Mouse (Mus musculus): Measurements from ENCODE around the gene Banf1. TPM values are rescaled to one million over a fixed set of nuclear protein-coding genes. Genes with fewer than 3 reads are reported as not detected.

The Banf1 gene
- polyA plus RNA-seq, 1 experiment from 2014 or later, result 319 TPM

- Histone ChIP-seq H3K36me3 (no peaks in the 10 kb centered on the region), H3K27ac (replicated peaks) (no peak overlapping the region), H3K9me3 (no peaks in the 10 kb centered on the region), H3K4me3 (no peak overlapping the region), H3K27me3 (no peaks in the 10 kb centered on the region), H3K4me2 (no peak overlapping the region), H3K9ac (no peak overlapping the region), H3K4me1 (replicated peaks) (peaks cover 5% of the 10 kb centered on the region)
- WGBS, result 71% methylated on average over 4 of the region's 4 CpGs
- no peak for ATAC-seq (ENCODE audit: low FRiP score, low read depth)
These were observed 28.4 kb upstream of the Banf1 start for GRCm38 (mm10) chr19:5395371-5395770.

GRCm38 (mm10) chr19:5394168-5394567 is 27.2 kb upstream of the Banf1 start:
- Histone ChIP-seq H3K4me2 (no peak overlapping the region), H3K27me3 (no peaks in the 10 kb centered on the region), H3K9me3 (no peaks in the 10 kb centered on the region), H3K36me3 (no peaks in the 10 kb centered on the region), H3K4me1 (replicated peaks) (peaks cover 17% of the 10 kb centered on the region), H3K27ac (replicated peaks) (no peak overlapping the region), H3K4me3 (no peak overlapping the region), H3K9ac (no peak overlapping the region)
- no peak for ATAC-seq (ENCODE audit: low FRiP score, low read depth)
- WGBS, result 56% methylated on average over 10 of the region's 10 CpGs

GRCm38 (mm10) chr19:5392892-5393291 is 25.9 kb upstream of the Banf1 start:
- no peak overlapping the region for H3K27ac ChIP-seq (replicated peaks)
- WGBS, result 57% methylated on average over 4 of the region's 4 CpGs
- H3K27me3 ChIP-seq, result no peaks in the 10 kb centered on the region
- no peak overlapping the region for H3K4me2 ChIP-seq
- no peaks in the 10 kb centered on the region for H3K36me3 ChIP-seq
- H3K9me3 ChIP-seq, result no peaks in the 10 kb centered on the region
- H3K4me1 ChIP-seq (replicated peaks), result peaks cover 18% of the 10 kb centered on the region
- no peak for ATAC-seq (ENCODE audit: low FRiP score, low read depth)
- H3K4me3 ChIP-seq, result no peak overlapping the region
- H3K9ac ChIP-seq, result no peak overlapping the region

DNA sequence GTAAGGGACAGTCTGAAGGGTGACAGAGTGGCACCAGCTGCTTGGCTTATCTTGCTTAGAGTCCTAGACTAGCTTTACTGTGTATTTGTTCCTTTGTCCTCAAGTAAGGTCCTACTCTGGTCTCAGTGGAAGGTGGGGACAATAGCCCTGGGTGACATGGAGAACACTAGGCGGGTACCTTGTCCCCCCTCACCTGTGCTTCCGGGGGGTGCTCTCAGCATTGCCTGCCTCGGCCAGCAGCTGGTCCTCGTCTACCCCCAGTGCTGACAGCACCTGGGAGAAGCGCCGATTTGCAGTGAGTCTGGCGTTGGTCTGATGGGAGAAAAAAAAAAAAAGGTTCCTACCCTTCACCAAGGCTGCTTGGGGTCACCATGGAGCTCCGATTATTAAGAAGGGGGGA is 23.4 kb upstream of the Banf1 start:
- H3K9me3 ChIP-seq, result no peaks in the 10 kb centered on the region
- no peak overlapping the region for H3K27ac ChIP-seq (replicated peaks)
- no peak overlapping the region for H3K9ac ChIP-seq
- H3K4me3 ChIP-seq, result no peak overlapping the region
- 85% methylated on average over 8 of the region's 8 CpGs for WGBS
- no peak for ATAC-seq (ENCODE audit: low FRiP score, low read depth)
- H3K36me3 ChIP-seq, result no peaks in the 10 kb centered on the region
- peak overlapping the region; percentile 89; the same call in 1 of the 2 replicates for H3K4me2 ChIP-seq
- no peaks in the 10 kb centered on the region for H3K27me3 ChIP-seq
- H3K4me1 ChIP-seq (replicated peaks), result peaks cover 35% of the 10 kb centered on the region

GRCm38 (mm10) chr19:5389647-5390046 is 22.7 kb upstream of the Banf1 start:
- 50% methylated on average over 12 of the region's 12 CpGs for WGBS
- peaks cover 5% of the 10 kb centered on the region; the same call in 1 of the 2 replicates for H3K36me3 ChIP-seq
- H3K27ac ChIP-seq (replicated peaks), result no peak overlapping the region
- peak overlapping the region; percentile 89 for H3K4me2 ChIP-seq
- H3K9ac ChIP-seq, result no peak overlapping the region
- no peaks in the 10 kb centered on the region for H3K9me3 ChIP-seq
- H3K27me3 ChIP-seq, result no peaks in the 10 kb centered on the region
- H3K4me3 ChIP-seq, result peak overlapping the region; percentile 91
- ATAC-seq (ENCODE audit: low FRiP score, low read depth), result no peak
- H3K4me1 ChIP-seq (replicated peaks), result peaks cover 35% of the 10 kb centered on the region

DNA sequence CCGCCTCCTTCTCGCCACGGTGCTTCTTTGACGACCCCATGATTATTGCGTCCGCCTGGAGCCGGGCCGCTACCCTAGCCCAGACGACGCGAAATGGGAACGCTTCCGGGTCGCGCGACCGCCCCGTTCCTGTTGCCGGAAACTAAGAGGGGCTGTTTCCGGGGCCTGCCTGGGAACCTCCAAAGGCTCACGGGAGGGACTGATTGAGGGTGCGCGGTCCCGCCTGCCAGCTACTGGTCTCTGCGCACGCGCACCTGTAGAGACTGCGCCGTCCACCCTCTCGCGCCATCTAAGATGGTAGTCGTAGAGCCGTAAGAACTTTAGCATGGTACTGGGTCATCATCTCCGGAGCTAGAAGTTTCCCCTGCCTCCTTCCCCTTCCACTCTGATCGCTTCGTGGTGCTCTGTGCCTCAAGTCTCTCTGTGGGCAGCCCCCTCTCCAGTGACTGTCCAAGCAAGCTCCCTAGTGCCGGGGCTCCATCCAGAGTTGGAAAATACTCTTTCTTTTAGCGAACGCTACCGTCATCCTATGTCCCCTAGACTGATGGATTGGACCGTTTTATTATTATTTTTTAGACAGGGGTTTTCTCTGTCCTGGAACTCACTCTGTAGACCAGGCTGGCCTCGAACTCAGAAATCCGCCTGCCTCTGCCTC is 21.7 kb upstream of the Banf1 start, which contains the start of gene Sart1:
Gene Sart1 (minus strand): TSS at position 116 of the 655 bp plus-strand sequence.
- no peaks in the 10 kb centered on the region for H3K27me3 ChIP-seq
- peak within 1 kb of the TSS; percentile 89 for H3K4me2 ChIP-seq
- ATAC-seq (ENCODE audit: low FRiP score, low read depth), result peak; percentile 97
- peaks cover 14% of the 10 kb centered on the region for H3K36me3 ChIP-seq
- H3K9me3 ChIP-seq, result no peaks in the 10 kb centered on the region
- H3K4me3 ChIP-seq, result peak within 1 kb of the TSS; percentile 91
- WGBS, result 2% methylated on average over 43 of the region's 43 CpGs
- peak within 1 kb of the TSS; percentile 82 for H3K27ac ChIP-seq (replicated peaks)
- peak within 1 kb of the TSS; percentile 84 for H3K9ac ChIP-seq
- peaks cover 35% of the 10 kb centered on the region for H3K4me1 ChIP-seq (replicated peaks)

DNA sequence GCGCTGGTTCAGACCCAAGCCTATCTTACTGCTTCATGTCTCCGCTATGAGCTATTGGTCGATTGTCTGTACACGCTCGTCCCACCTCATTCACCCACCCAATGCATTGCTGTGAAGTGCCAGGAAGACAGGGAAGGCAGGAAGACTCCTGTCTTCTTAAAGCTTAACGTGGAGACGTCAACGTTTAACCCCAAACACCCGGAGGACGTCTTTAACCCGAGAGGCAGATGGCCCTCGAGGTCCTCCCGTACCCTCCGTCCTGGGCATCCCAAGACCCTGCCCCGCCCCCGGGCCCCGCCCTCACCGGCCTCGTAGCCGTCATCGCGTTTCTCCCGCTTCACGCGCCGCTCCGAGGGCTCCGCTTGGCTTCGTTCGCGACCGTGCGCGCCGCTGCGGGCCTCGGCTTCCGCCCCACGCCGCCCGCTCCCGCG is 21.1 kb upstream of the Banf1 start:
- Histone ChIP-seq H3K4me1 (replicated peaks) (peaks cover 35% of the 10 kb centered on the region), H3K27ac (replicated peaks) (peak overlapping the region; percentile 82), H3K9ac (peak overlapping the region; percentile 84), H3K36me3 (peaks cover 20% of the 10 kb centered on the region), H3K4me3 (peak overlapping the region; percentile 91), H3K27me3 (no peaks in the 10 kb centered on the region), H3K9me3 (no peaks in the 10 kb centered on the region), H3K4me2 (peak overlapping the region; percentile 89)
- peak; percentile 12; the same call in 1 of the 2 replicates for ATAC-seq (ENCODE audit: low FRiP score, low read depth)
- WGBS, result under 1% methylated on average over 39 of the region's 43 CpGs

DNA sequence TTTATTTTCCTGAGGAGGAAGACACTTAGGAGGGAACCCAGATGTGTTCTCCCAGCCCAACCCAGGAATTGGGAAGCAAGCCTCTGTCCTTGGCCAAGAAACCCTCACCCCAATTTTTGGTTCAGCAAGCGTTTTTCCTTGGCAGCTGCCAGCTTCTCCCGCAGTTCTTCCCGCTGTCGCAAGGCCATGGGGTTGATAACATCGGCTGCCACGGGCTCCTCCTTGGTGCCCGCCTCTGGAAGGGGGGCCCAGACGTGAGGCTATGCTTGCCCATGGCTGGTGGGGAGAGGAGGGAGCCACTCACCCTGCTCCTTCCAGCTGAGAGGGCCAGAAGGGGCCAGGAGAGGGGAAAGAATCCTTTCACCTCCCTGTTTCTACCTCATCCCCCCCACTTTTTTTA is 17.7 kb upstream of the Banf1 start:
- Histone ChIP-seq H3K9ac (no peak overlapping the region), H3K36me3 (peaks cover 52% of the 10 kb centered on the region), H3K4me1 (replicated peaks) (peaks cover 23% of the 10 kb centered on the region), H3K27me3 (no peaks in the 10 kb centered on the region), H3K4me3 (no peak overlapping the region), H3K4me2 (no peak overlapping the region), H3K9me3 (no peaks in the 10 kb centered on the region), H3K27ac (replicated peaks) (no peak overlapping the region)
- no peak for ATAC-seq (ENCODE audit: low FRiP score, low read depth)
- WGBS, result 93% methylated on average over 8 of the region's 8 CpGs

GRCm38 (mm10) chr19:5383326-5383725 is 16.4 kb upstream of the Banf1 start:
- no peak overlapping the region for H3K4me3 ChIP-seq
- no peak overlapping the region for H3K27ac ChIP-seq (replicated peaks)
- H3K36me3 ChIP-seq, result peaks cover 66% of the 10 kb centered on the region
- 95% methylated on average over 12 of the region's 12 CpGs for WGBS
- H3K9me3 ChIP-seq, result no peaks in the 10 kb centered on the region
- ATAC-seq (ENCODE audit: low FRiP score, low read depth), result no peak
- no peaks in the 10 kb centered on the region for H3K27me3 ChIP-seq
- H3K4me1 ChIP-seq (replicated peaks), result peaks cover 17% of the 10 kb centered on the region
- no peak overlapping the region for H3K4me2 ChIP-seq
- H3K9ac ChIP-seq, result no peak overlapping the region

DNA sequence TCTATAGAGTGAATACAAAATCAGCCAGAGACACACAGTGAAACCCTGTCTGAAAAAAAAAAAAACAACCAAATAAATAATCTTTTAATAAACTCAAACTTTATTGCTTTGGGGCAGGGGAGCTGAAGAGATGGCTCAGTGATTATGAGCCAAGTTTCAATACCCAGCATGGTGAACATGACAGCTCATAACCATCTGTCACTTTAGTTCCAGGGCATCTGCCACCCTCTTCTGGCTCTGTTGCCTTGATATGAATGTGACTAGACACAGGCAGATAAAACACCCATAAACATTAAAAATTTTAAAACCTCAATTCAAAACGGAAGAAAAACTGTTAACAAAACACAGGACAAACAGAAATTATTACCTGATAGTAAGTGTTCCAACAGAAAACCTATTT is 10.5 kb upstream of the Banf1 start:
- no peaks in the 10 kb centered on the region for H3K9me3 ChIP-seq
- H3K27ac ChIP-seq (replicated peaks), result no peak overlapping the region
- H3K9ac ChIP-seq, result no peak overlapping the region
- no peak for ATAC-seq (ENCODE audit: low FRiP score, low read depth)
- no peaks in the 10 kb centered on the region for H3K4me1 ChIP-seq (replicated peaks)
- 87% methylated on average over 1 of the region's 1 CpGs for WGBS
- H3K4me2 ChIP-seq, result no peak overlapping the region
- no peak overlapping the region for H3K4me3 ChIP-seq
- H3K36me3 ChIP-seq, result peaks cover 68% of the 10 kb centered on the region
- H3K27me3 ChIP-seq, result no peaks in the 10 kb centered on the region

GRCm38 (mm10) chr19:5374748-5375147 is 7.8 kb upstream of the Banf1 start:
- Histone ChIP-seq H3K9me3 (no peaks in the 10 kb centered on the region), H3K4me1 (replicated peaks) (no peaks in the 10 kb centered on the region), H3K27me3 (no peaks in the 10 kb centered on the region), H3K9ac (no peak overlapping the region), H3K4me3 (no peak overlapping the region), H3K27ac (replicated peaks) (no peak overlapping the region), H3K36me3 (peaks cover 65% of the 10 kb centered on the region), H3K4me2 (no peak overlapping the region)
- 90% methylated on average over 4 of the region's 4 CpGs for WGBS
- no peak for ATAC-seq (ENCODE audit: low FRiP score, low read depth)

DNA sequence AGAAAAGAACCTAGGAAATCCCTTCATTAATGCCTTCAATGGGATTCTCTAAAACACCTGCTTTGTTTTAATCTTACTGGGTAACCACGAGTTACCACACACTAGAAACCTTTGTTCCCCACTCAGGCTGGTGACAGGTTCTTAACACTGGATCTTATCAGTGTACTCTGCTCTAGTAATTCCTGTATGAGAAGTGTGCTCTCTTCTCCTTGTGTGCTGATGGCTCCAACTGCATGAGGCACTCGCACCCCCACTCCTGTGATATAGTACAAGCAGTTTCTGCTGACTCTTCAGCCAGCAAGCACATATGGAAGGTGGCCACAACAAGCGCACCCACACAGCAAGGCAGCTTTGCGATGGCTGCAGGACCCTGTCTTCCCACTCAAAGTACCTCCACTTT is 7.2 kb upstream of the Banf1 start:
- H3K27ac ChIP-seq (replicated peaks), result no peak overlapping the region
- no peak overlapping the region for H3K4me2 ChIP-seq
- no peak overlapping the region for H3K9ac ChIP-seq
- H3K4me3 ChIP-seq, result no peak overlapping the region
- H3K4me1 ChIP-seq (replicated peaks), result no peaks in the 10 kb centered on the region
- peaks cover 65% of the 10 kb centered on the region for H3K36me3 ChIP-seq
- WGBS, result 88% methylated on average over 4 of the region's 4 CpGs
- no peak for ATAC-seq (ENCODE audit: low FRiP score, low read depth)
- H3K27me3 ChIP-seq, result no peaks in the 10 kb centered on the region
- H3K9me3 ChIP-seq, result no peaks in the 10 kb centered on the region

- no peak overlapping the region for H3K9ac ChIP-seq
- 94% methylated on average over 7 of the region's 7 CpGs for WGBS
- no peak overlapping the region for H3K4me3 ChIP-seq
- peaks cover 57% of the 10 kb centered on the region for H3K36me3 ChIP-seq
- H3K4me2 ChIP-seq, result no peak overlapping the region
- H3K27me3 ChIP-seq, result no peaks in the 10 kb centered on the region
- H3K27ac ChIP-seq (replicated peaks), result no peak overlapping the region
- ATAC-seq (ENCODE audit: low FRiP score, low read depth), result no peak
- H3K4me1 ChIP-seq (replicated peaks), result peaks cover 11% of the 10 kb centered on the region
- H3K9me3 ChIP-seq, result no peaks in the 10 kb centered on the region
These were observed 5.8 kb upstream of the Banf1 start for GRCm38 (mm10) chr19:5372724-5373123.
